Mouse (Mus musculus) small intestine, adult 2 months (tissue): ENCODE measurements around the gene Syncrip. TPM values are rescaled to one million over a fixed set of nuclear protein-coding genes. Genes with fewer than 3 reads are reported as not detected.

ENCODE experiments used
- H3K27ac ChIP-seq: fragments of 200-500 bp; 2 replicates; pipeline ENCODE4 v1.5.1; 2012; ENCODE audit warnings: low read depth, low read length, control low read depth, inconsistent platforms; ENCODE audit not compliant: insufficient read depth
- H3K27me3 ChIP-seq: fragments of 200-500 bp; 2 replicates; pipeline ENCODE4 v1.6.1; 2012; ENCODE audit warnings: mild to moderate bottlenecking, moderate library complexity, low read length, inconsistent platforms; ENCODE audit not compliant: control insufficient read depth, insufficient read depth
- H3K36me3 ChIP-seq: fragments of 200-500 bp; 2 replicates; pipeline ENCODE4 v1.6.1; 2012; ENCODE audit warnings: mild to moderate bottlenecking, low read length, control low read depth, inconsistent platforms; ENCODE audit not compliant: control insufficient read depth, insufficient read depth
- H3K4me1 ChIP-seq: fragments of 200-500 bp; 2 replicates; pipeline ENCODE4 v1.6.1; 2012; ENCODE audit warnings: low read length, inconsistent platforms, mixed read lengths; ENCODE audit not compliant: control insufficient read depth, insufficient read depth, insufficient read length
- H3K4me3 ChIP-seq: fragments of 200-500 bp; 2 replicates; pipeline ENCODE4 v1.5.1; 2012; ENCODE audit warnings: low read depth, mild to moderate bottlenecking, control low read depth, inconsistent platforms, low read length, moderate library complexity
- CTCF ChIP-seq: fragments of 200-500 bp; IDR thresholded peaks from 2 replicates; pipeline ENCODE4 v1.5.1; 2012; ENCODE audit warnings: low read depth, mild to moderate bottlenecking, control low read depth, inconsistent platforms, low read length, moderate library complexity, mixed read lengths; ENCODE audit not compliant: insufficient replicate concordance, insufficient read length; ENCODE audit errors: extremely low read depth
- POLR2A ChIP-seq: fragments of 200-500 bp; IDR thresholded peaks from 2 replicates; pipeline ENCODE4 v1.6.1; 2012; ENCODE audit warnings: low read depth, mild to moderate bottlenecking, control low read depth, inconsistent platforms, low read length, moderate library complexity
- WGBS: fragments of 180-500 bp; shearing (Covaris S2); methylation state at CpG from one replicate; pipeline ENCODE4 v1.1.7; 2018; 5-methylcytosine and 5-hydroxymethylcytosine counted together
- polyA plus RNA-seq: library from polyadenylated mRNA; depleted of rRNA; stranded (reverse); fragments of >200 nt; gene quantifications from 2 replicates; pipeline ENCODE4 v1.2.3, GENCODE M21; 2012; rRNA removed

Gene Syncrip
- polyA plus RNA-seq, 1 experiment, result 2.6 TPM

DNA sequence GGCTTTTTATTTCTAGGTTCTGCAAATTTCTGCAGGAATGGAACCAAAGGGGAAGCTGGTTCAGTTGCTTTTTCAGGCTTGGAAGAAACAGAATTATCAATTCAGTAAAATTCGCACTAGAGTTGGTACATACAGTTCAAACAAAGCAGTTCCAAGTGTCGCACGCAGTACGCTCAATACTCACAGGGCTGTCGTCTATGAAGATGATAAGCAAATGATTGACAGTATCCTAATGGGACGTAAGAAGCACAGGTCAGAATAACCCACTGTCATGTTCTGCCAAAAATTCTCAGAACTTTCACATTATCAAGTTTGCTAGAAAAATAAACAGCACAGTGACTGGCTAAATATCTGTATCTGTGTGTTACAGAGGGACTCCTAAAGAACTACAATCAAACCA, 77.9 kb downstream of the Syncrip start:
- Histone ChIP-seq H3K36me3 (peaks cover 33% of the 10 kb centered on the region), H3K27ac (no peak overlapping the region), H3K4me1 (no peaks in the 10 kb centered on the region), H3K27me3 (no peaks in the 10 kb centered on the region), H3K4me3 (no peak overlapping the region)
- TF ChIP-seq POLR2A, result no peak
- no peak for TF ChIP-seq CTCF
- WGBS, result 87% methylated on average over 6 of the region's 6 CpGs

DNA sequence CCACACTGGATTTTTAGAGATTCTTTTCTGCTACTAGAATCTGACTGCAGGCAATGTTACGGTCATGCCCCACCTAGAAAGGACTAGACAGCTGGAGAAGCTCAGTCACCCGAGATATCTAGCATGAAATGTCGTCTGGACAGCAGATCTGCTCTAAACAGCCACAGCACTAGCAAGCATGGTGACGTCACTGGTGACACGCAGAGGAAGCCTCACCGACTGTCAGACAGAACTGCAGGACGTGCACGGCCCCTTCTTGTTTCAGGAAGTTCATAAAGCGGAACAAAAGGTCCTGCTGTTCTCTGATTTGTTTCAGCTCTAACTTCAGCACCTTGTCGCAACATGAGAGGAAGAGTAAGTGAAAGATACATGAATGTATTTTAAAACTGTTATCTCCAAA, 78.3 kb downstream of the Syncrip start:
- 77% methylated on average over 10 of the region's 10 CpGs for WGBS
- H3K27me3 ChIP-seq, result no peaks in the 10 kb centered on the region
- H3K27ac ChIP-seq, result no peak overlapping the region
- no peak for TF ChIP-seq POLR2A
- no peak for TF ChIP-seq CTCF
- no peak overlapping the region for H3K4me3 ChIP-seq
- no peaks in the 10 kb centered on the region for H3K4me1 ChIP-seq
- peaks cover 29% of the 10 kb centered on the region for H3K36me3 ChIP-seq

DNA sequence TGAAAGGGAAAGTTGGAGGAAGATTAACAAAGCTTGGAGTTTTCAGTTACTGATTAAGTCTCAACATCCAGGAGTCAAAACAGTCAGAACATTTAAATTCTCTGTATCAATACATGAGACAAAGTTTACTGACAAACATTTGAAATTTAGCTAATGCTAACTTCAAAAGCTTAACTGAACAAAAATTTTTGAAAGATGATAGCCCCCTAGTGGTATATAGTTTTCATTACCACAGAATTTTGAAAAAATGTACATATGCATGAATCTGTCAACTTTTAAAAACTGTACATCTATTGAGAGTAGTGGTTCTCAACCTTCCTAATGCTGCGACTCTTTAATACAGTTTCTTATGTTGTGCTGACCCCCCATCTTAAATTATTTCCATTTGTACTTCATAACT, 83.9 kb downstream of the Syncrip start:
- H3K27ac ChIP-seq, result no peak overlapping the region
- TF ChIP-seq CTCF (no peak), POLR2A (no peak)
- peaks cover 38% of the 10 kb centered on the region for H3K36me3 ChIP-seq
- no peaks in the 10 kb centered on the region for H3K4me1 ChIP-seq
- 78% methylated on average over 1 of the region's 1 CpGs for WGBS
- no peak overlapping the region for H3K4me3 ChIP-seq
- no peaks in the 10 kb centered on the region; the same call in 1 of the 2 replicates for H3K27me3 ChIP-seq

Other genes starting within 250 kb of the Syncrip start
- gene Nt5e, start 155.4 kb downstream of the Syncrip start, polyA plus RNA-seq, result 17.8 and 33.5 TPM in 2 replicates
- 4.1 and 7.1 TPM in 2 replicates for gene Snx14, start 43.6 kb downstream of the Syncrip start, polyA plus RNA-seq
- 0.38 and 0.87 TPM in 2 replicates for gene Gm20537, start 26.0 kb downstream of the Syncrip start, polyA plus RNA-seq
- gene Zfp949, start 65.4 kb upstream of the Syncrip start, polyA plus RNA-seq, result 0.63 and 2.0 TPM in 2 replicates
- not detected in 2 replicates for gene Trim43a, start 98.3 kb upstream of the Syncrip start, polyA plus RNA-seq
- gene Mthfsl, start 237.7 kb upstream of the Syncrip start, polyA plus RNA-seq, result 5.5 and 6.4 TPM in 2 replicates
- gene Bcl2a1d, start 249.3 kb upstream of the Syncrip start, polyA plus RNA-seq, result 0.94 and 1.1 TPM in 2 replicates